Mouse (Mus musculus): Measurements from ENCODE around the gene Fam189b. TPM values are rescaled to one million over a fixed set of nuclear protein-coding genes. Genes with fewer than 3 reads are reported as not detected.
"Not testable (repeated sequence)": the region's sequence is repeated elsewhere in the genome, so short reads cannot be mapped to it uniquely, and the experiment has no call there.

Fam189b gene
- polyA plus RNA-seq, 1 experiment from 2014 or later: 30.9 TPM

- H3K36me3 ChIP-seq: peaks cover 60% of the 10 kb centered on the region
- no peak overlapping the region for H3K4me3 ChIP-seq
- no peaks in the 10 kb centered on the region for H3K9me3 ChIP-seq
- WGBS: 84% methylated on average over 7 of the region's 7 CpGs
- no peak for ATAC-seq (ENCODE audit: insufficient number of reproducible peaks, insufficient read depth, low FRiP score, low TSS enrichment)
- H3K27me3 ChIP-seq: no peaks in the 10 kb centered on the region
- no peak overlapping the region for H3K9ac ChIP-seq
- no peak overlapping the region for H3K27ac ChIP-seq
- no peak overlapping the region for H3K4me2 ChIP-seq (replicated peaks)
- peaks cover 7% of the 10 kb centered on the region; the same call in 1 of the 2 replicates for H3K4me1 ChIP-seq
Measured at GRCm38 (mm10) chr3:89209731-89210130, 26.8 kb downstream of the Fam189b start.

GRCm38 (mm10) chr3:89210162-89210561 is 27.2 kb downstream of the Fam189b start:
- no peak overlapping the region for H3K27ac ChIP-seq
- no peaks in the 10 kb centered on the region for H3K9me3 ChIP-seq
- H3K27me3 ChIP-seq: no peaks in the 10 kb centered on the region
- H3K4me1 ChIP-seq: peaks cover 11% of the 10 kb centered on the region
- no peak for ATAC-seq (ENCODE audit: insufficient number of reproducible peaks, insufficient read depth, low FRiP score, low TSS enrichment)
- 87% methylated on average over 13 of the region's 13 CpGs for WGBS
- H3K4me3 ChIP-seq: no peak overlapping the region
- H3K36me3 ChIP-seq: peaks cover 55% of the 10 kb centered on the region
- H3K9ac ChIP-seq: no peak overlapping the region
- H3K4me2 ChIP-seq (replicated peaks): no peak overlapping the region

GRCm38 (mm10) chr3:89210731-89211130 is 27.8 kb downstream of the Fam189b start:
- Histone ChIP-seq H3K27ac (no peak overlapping the region), H3K4me1 (peaks cover 17% of the 10 kb centered on the region), H3K4me2 (replicated peaks) (no peak overlapping the region), H3K36me3 (peaks cover 50% of the 10 kb centered on the region), H3K9ac (no peak overlapping the region), H3K27me3 (no peaks in the 10 kb centered on the region), H3K4me3 (no peak overlapping the region), H3K9me3 (no peaks in the 10 kb centered on the region)
- ATAC-seq (ENCODE audit: insufficient number of reproducible peaks, insufficient read depth, low FRiP score, low TSS enrichment): no peak
- 86% methylated on average over 7 of the region's 7 CpGs for WGBS

GRCm38 (mm10) chr3:89213803-89214530 is 31.0 kb downstream of the Fam189b start:
- WGBS: under 1% methylated on average over 69 of the region's 69 CpGs

GRCm38 (mm10) chr3:89214681-89215411 is 31.9 kb downstream of the Fam189b start, which contains the start of gene Thbs3:
TSS of gene Thbs3 (plus strand) at chr3:89215180.
- H3K27ac ChIP-seq: peak within 1 kb of the TSS; percentile 97
- peak within 1 kb of the TSS; percentile 69 for H3K9ac ChIP-seq
- ATAC-seq (ENCODE audit: insufficient number of reproducible peaks, insufficient read depth, low FRiP score, low TSS enrichment): no peak
- peaks cover 19% of the 10 kb centered on the region for H3K4me1 ChIP-seq
- H3K4me3 ChIP-seq: peak within 1 kb of the TSS; percentile 82
- peak within 1 kb of the TSS; percentile 70 for H3K4me2 ChIP-seq (replicated peaks)
- under 1% methylated on average over 19 of the region's 19 CpGs for WGBS
- no peaks in the 10 kb centered on the region for H3K9me3 ChIP-seq
- no peaks in the 10 kb centered on the region for H3K27me3 ChIP-seq
- H3K36me3 ChIP-seq: peaks cover 12% of the 10 kb centered on the region

More at GRCm38 (mm10) chr3:89213803-89214530, 31.0 kb downstream of the Fam189b start:
- Histone ChIP-seq H3K4me1 (peaks cover 19% of the 10 kb centered on the region), H3K36me3 (peaks cover 21% of the 10 kb centered on the region), H3K9ac (peak overlapping the region; percentile 69), H3K27me3 (no peaks in the 10 kb centered on the region), H3K4me3 (peak overlapping the region; percentile 82), H3K9me3 (no peaks in the 10 kb centered on the region), H3K27ac (peak overlapping the region; percentile 97), H3K4me2 (replicated peaks) (peak overlapping the region; percentile 70)
- peak; percentile 85 for ATAC-seq (ENCODE audit: insufficient number of reproducible peaks, insufficient read depth, low FRiP score, low TSS enrichment)

- 0 out of 2 replicates have a peak, but pooled peaks cover 3% of the 10 kb centered on the region for H3K36me3 ChIP-seq
- peak overlapping the region; percentile 82 for H3K4me3 ChIP-seq
- no peaks in the 10 kb centered on the region for H3K27me3 ChIP-seq
- H3K4me1 ChIP-seq: peaks cover 19% of the 10 kb centered on the region
- no peaks in the 10 kb centered on the region for H3K9me3 ChIP-seq
- ATAC-seq (ENCODE audit: insufficient number of reproducible peaks, insufficient read depth, low FRiP score, low TSS enrichment): 0 out of 2 replicates have a peak, but pooled peaks have one; percentile 31
- H3K27ac ChIP-seq: peak overlapping the region; percentile 97; the same call in 1 of the 2 replicates
- peak overlapping the region; percentile 70 for H3K4me2 ChIP-seq (replicated peaks)
- 0% methylated on average over 6 of the region's 6 CpGs for WGBS
- peak overlapping the region; percentile 43; the same call in 1 of the 2 replicates for H3K9ac ChIP-seq
Measured at GRCm38 (mm10) chr3:89215853-89216252, 32.9 kb downstream of the Fam189b start.

- WGBS: 75% methylated on average over 7 of the region's 7 CpGs
- H3K9me3 ChIP-seq; H3K4me3 ChIP-seq; H3K27ac ChIP-seq; H3K9ac ChIP-seq; H3K27me3 ChIP-seq; H3K36me3 ChIP-seq; ATAC-seq (ENCODE audit: insufficient number of reproducible peaks, insufficient read depth, low FRiP score, low TSS enrichment): not testable (repeated sequence)
- H3K4me2 ChIP-seq (replicated peaks): peak overlapping the region; percentile 70
- peaks cover 19% of the 10 kb centered on the region for H3K4me1 ChIP-seq
Measured at GRCm38 (mm10) chr3:89216407-89216806, 33.5 kb downstream of the Fam189b start.

- H3K27ac ChIP-seq: no peak overlapping the region
- ATAC-seq (ENCODE audit: insufficient number of reproducible peaks, insufficient read depth, low FRiP score, low TSS enrichment): no peak
- H3K9ac ChIP-seq: no peak overlapping the region
- H3K36me3 ChIP-seq: peaks cover 12% of the 10 kb centered on the region
- H3K4me1 ChIP-seq: peaks cover 11% of the 10 kb centered on the region
- H3K9me3 ChIP-seq: no peaks in the 10 kb centered on the region
- H3K4me2 ChIP-seq (replicated peaks): no peak overlapping the region
- 94% methylated on average over 1 of the region's 1 CpGs for WGBS
- no peaks in the 10 kb centered on the region for H3K27me3 ChIP-seq
- H3K4me3 ChIP-seq: no peak overlapping the region
Measured at GRCm38 (mm10) chr3:89218271-89218670, 35.3 kb downstream of the Fam189b start.

- no peak overlapping the region for H3K4me2 ChIP-seq (replicated peaks)
- H3K9me3 ChIP-seq: no peaks in the 10 kb centered on the region
- no peak overlapping the region for H3K27ac ChIP-seq
- no peak overlapping the region for H3K9ac ChIP-seq
- H3K4me1 ChIP-seq: peaks cover 11% of the 10 kb centered on the region
- WGBS: 40% methylated on average over 8 of the region's 8 CpGs
- no peaks in the 10 kb centered on the region for H3K27me3 ChIP-seq
- peaks cover 14% of the 10 kb centered on the region for H3K36me3 ChIP-seq
- H3K4me3 ChIP-seq: no peak overlapping the region
- no peak for ATAC-seq (ENCODE audit: insufficient number of reproducible peaks, insufficient read depth, low FRiP score, low TSS enrichment)
Measured at GRCm38 (mm10) chr3:89219546-89219945, 36.6 kb downstream of the Fam189b start.

GRCm38 (mm10) chr3:89221167-89221566 is 38.2 kb downstream of the Fam189b start:
- Histone ChIP-seq H3K4me3 (no peak overlapping the region), H3K4me2 (replicated peaks) (no peak overlapping the region), H3K9ac (no peak overlapping the region), H3K36me3 (peaks cover 14% of the 10 kb centered on the region), H3K27ac (no peak overlapping the region), H3K4me1 (peaks cover 9% of the 10 kb centered on the region), H3K9me3 (no peaks in the 10 kb centered on the region), H3K27me3 (no peaks in the 10 kb centered on the region)
- 26% methylated on average over 5 of the region's 5 CpGs for WGBS
- ATAC-seq (ENCODE audit: insufficient number of reproducible peaks, insufficient read depth, low FRiP score, low TSS enrichment): no peak

- H3K4me3 ChIP-seq: peak overlapping the region; percentile 46; the same call in 1 of the 2 replicates
- peak overlapping the region; percentile 95 for H3K4me2 ChIP-seq (replicated peaks)
- H3K9me3 ChIP-seq: no peaks in the 10 kb centered on the region
- H3K9ac ChIP-seq: no peak overlapping the region
- peaks cover 29% of the 10 kb centered on the region for H3K4me1 ChIP-seq
- H3K27me3 ChIP-seq: peaks cover under 1% of the 10 kb centered on the region; the same call in 1 of the 2 replicates
- no peak for ATAC-seq (ENCODE audit: insufficient number of reproducible peaks, insufficient read depth, low FRiP score, low TSS enrichment)
- 0 out of 2 replicates have a peak overlapping the region, but pooled peaks have one; percentile 51 for H3K27ac ChIP-seq
- WGBS: 72% methylated on average over 11 of the region's 11 CpGs
- peaks cover 10% of the 10 kb centered on the region for H3K36me3 ChIP-seq
Measured at GRCm38 (mm10) chr3:89224796-89225195, 41.9 kb downstream of the Fam189b start.

Measured in embryonic facial prominence, embryonic 12.5 days (tissue).